Mouse (Mus musculus): ENCODE data around the gene Aldh1l1.

GRCm38 (mm10) chr6:90541367-90541772 lies 55.1 kb downstream of the Aldh1l1 start:
- TF ChIP-seq USF1 (IDR thresholded peaks at IDR 0.05; ENCODE audit: low read depth, low read length) (no peak), UBTF (IDR thresholded peaks at IDR 0.05; ENCODE audit: borderline replicate concordance, insufficient read depth, low read depth, low read length) (no peak), GATA1 (IDR thresholded peaks at IDR 0.05; ENCODE audit: low read depth, low read length) (no peak), POLR2A (IDR thresholded peaks at IDR 0.05; ENCODE audit: control insufficient read depth in 1 of 2, insufficient read depth in 1 of 2, low read depth in 1 of 2, low read length in 2 of 2, poor library complexity in 1 of 2) (no peak), CTCF (IDR thresholded peaks at IDR 0.05 in 2 of 3, conservative IDR thresholded peaks at IDR 0.05 in 1 of 3; ENCODE audit: control insufficient read depth in 1 of 3, insufficient read depth in 1 of 3, low read depth in 2 of 3, low read length in 3 of 3, poor library complexity in 1 of 3, severe bottlenecking in 1 of 3) (no peak)
